Mouse (Mus musculus): ENCODE measurements around the gene Cd81. TPM values are rescaled to one million over a fixed set of nuclear protein-coding genes. Genes with fewer than 3 reads are reported as not detected.

Cd81 gene
- polyA plus RNA-seq, 1 experiment from 2014 or later, result 461 TPM

DNA sequence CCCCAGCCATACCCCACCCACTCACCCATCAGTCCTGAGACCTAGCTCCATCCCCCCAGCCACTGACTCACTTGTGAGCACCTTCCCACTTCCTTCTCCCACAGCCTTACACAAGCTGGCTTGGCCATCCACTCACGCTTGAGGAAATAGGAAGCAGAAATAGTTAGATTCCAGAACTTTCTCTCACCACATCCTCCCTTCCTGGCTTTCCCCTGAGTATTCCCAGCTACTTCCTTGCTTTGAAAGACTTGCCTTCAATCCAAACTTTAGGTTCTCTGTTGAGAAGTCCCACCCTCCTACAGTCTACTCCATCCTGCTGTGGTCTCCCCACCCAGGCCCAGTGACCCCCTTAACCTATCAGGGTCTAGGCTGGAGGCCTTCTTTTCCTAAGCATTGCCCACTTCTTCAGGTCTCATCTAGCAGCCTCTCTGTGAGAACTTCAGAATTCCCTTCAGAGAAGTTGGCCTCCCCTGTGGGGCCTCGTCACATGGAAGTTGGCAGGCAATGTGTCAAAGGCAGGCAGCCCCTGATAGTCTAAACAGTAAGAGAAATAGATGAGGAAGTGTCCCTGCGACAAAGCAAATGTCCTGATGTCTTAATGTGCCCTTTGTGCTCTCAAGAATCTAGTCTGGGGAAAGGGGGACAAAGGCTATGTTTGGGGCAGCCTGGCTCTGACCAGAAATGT is 11.3 kb upstream of the Cd81 start:
- ATAC-seq (ENCODE audit: low read depth), result no peak
- Histone ChIP-seq H3K9me3 (ENCODE audit: control insufficient read depth, low read length) (no peaks in the 10 kb centered on the region), H3K27ac (ENCODE audit: low read depth, low read length) (peak overlapping the region; percentile 34; the same call in 1 of the 2 replicates), H3K4me1 (ENCODE audit: control insufficient read depth, insufficient read depth, low read length) (no peaks in the 10 kb centered on the region), H3K27me3 (ENCODE audit: control insufficient read depth, insufficient read depth, low read length) (no peaks in the 10 kb centered on the region), H3K4me3 (ENCODE audit: low read depth, low read length) (no peak overlapping the region), H3K9ac (replicated peaks; ENCODE audit: low read depth, low read length) (no peak overlapping the region), H3K4me2 (ENCODE audit: low read depth, low read length) (no peak overlapping the region), H3K36me3 (ENCODE audit: control insufficient read depth, insufficient read depth, low read length) (0 out of 2 replicates have a peak, but pooled peaks cover 4% of the 10 kb centered on the region)
- 82% methylated on average over 3 of the region's 3 CpGs for WGBS

DNA sequence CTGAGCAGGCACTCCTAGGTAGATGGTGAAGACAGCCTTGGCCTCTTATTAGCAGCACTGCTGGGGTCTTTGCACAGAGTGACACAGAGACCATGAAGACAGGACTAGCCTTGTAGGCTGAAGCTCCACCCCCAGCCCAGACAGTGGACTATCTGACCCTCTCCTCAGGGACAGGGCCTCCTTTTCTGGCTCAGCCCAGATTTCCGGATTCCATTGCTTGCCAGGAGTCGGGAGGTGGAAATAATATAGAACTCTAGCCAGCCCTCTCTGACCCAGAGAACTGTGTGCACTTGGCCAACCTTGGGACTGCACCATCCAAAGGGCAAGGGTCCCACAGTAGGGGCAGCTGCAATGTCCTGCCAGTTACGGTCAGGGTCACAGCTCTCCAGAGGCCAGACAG is 10.4 kb upstream of the Cd81 start:
- H3K27me3 ChIP-seq (ENCODE audit: control insufficient read depth, insufficient read depth, low read length), result no peaks in the 10 kb centered on the region
- H3K9me3 ChIP-seq (ENCODE audit: control insufficient read depth, low read length), result no peaks in the 10 kb centered on the region
- H3K4me2 ChIP-seq (ENCODE audit: low read depth, low read length), result no peak overlapping the region
- H3K4me1 ChIP-seq (ENCODE audit: control insufficient read depth, insufficient read depth, low read length), result no peaks in the 10 kb centered on the region
- H3K9ac ChIP-seq (replicated peaks; ENCODE audit: low read depth, low read length), result no peak overlapping the region
- 77% methylated on average over 3 of the region's 3 CpGs for WGBS
- no peak for ATAC-seq (ENCODE audit: low read depth)
- H3K4me3 ChIP-seq (ENCODE audit: low read depth, low read length), result no peak overlapping the region
- peak overlapping the region; percentile 34; the same call in 1 of the 2 replicates for H3K27ac ChIP-seq (ENCODE audit: low read depth, low read length)
- H3K36me3 ChIP-seq (ENCODE audit: control insufficient read depth, insufficient read depth, low read length), result 0 out of 2 replicates have a peak, but pooled peaks cover 4% of the 10 kb centered on the region

DNA sequence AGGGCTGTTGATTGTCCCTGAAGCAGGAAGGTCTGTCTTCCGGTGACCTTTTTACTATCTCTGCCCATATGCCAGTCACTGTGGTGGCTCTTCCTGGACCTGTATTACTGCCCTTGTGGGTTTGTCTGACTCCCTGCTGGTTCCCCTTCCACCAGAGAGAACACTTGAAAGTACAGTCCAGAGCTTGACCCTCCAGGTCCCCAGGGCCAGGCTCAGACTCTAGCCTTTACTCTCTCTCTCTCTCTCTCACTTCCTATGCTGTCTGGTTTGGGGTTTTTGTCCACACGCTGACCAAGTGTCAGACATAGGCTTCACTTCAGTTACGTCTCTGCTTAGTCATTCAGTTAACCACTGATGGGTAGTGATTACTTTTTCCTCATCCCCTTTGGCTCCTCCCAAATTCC is 9.6 kb upstream of the Cd81 start:
- 82% methylated on average over 3 of the region's 3 CpGs for WGBS
- Histone ChIP-seq H3K9me3 (ENCODE audit: control insufficient read depth, low read length) (no peaks in the 10 kb centered on the region), H3K36me3 (ENCODE audit: control insufficient read depth, insufficient read depth, low read length) (0 out of 2 replicates have a peak, but pooled peaks cover 4% of the 10 kb centered on the region), H3K4me2 (ENCODE audit: low read depth, low read length) (no peak overlapping the region), H3K4me1 (ENCODE audit: control insufficient read depth, insufficient read depth, low read length) (no peaks in the 10 kb centered on the region), H3K27me3 (ENCODE audit: control insufficient read depth, insufficient read depth, low read length) (no peaks in the 10 kb centered on the region), H3K4me3 (ENCODE audit: low read depth, low read length) (no peak overlapping the region), H3K27ac (ENCODE audit: low read depth, low read length) (no peak overlapping the region), H3K9ac (replicated peaks; ENCODE audit: low read depth, low read length) (no peak overlapping the region)
- ATAC-seq (ENCODE audit: low read depth), result no peak

DNA sequence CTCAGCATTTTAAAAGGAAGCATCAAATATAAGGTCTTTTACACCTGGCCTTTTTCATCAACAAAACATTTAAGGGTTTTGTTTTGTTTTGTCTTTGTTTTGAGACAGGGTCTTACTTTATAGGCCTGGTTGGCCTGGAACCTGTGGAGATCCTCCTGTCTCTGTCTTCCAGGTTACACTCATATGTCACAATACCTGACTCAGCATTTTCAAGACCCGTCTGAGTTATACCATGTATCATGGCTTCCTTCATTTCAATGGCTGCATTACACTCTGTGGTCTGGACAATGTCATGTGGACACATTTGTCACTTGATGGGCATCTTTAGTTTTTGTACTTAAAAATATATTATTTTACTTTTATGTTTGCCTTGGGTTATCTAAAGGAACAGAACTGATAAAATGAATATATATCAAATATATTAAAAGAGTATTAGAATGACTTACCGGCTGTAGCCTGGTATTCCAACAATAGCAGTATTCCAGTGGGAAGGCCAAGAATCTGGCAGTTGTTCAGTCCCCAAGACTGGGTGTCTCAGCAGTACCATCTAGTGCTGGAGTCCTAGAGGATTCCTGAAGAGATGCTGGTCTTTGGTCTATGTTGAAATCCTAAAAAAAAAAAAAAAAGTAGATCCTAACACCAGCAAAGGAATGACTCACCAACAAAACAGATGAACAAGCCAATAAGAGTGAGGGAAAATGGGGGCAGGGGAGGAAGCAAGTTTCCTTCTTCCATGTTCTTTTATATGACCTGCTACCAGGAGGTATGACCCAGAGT is 8.3 kb upstream of the Cd81 start:
- no peak overlapping the region for H3K4me2 ChIP-seq (ENCODE audit: low read depth, low read length)
- no peak for ATAC-seq (ENCODE audit: low read depth)
- WGBS, result 97% methylated on average over 2 of the region's 2 CpGs

DNA sequence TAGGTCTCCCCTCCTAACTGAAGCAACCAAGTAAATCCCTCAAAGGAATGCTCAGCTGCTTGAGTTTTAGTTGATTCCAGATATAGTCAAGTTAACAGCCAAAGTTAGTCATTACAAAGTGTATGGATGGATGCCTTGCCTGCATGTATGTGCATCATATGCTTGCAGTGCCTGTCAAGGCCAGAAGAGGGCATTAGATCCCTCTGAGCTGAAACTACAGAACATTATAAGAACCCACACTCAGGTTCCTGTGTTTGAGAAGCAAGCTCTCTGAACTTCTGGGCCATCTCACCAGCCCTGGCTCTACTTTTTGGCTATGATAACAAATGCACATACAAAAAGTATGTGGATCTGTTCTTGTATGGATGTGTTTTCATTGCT is 7.7 kb upstream of the Cd81 start:
- no peak overlapping the region for H3K27ac ChIP-seq (ENCODE audit: low read depth, low read length)

More for the DNA sequence above, 8.3 kb upstream of the Cd81 start:
- no peak overlapping the region for H3K4me3 ChIP-seq (ENCODE audit: low read depth, low read length)
- no peak overlapping the region for H3K9ac ChIP-seq (replicated peaks; ENCODE audit: low read depth, low read length)
- 0 out of 2 replicates have a peak, but pooled peaks cover 4% of the 10 kb centered on the region for H3K36me3 ChIP-seq (ENCODE audit: control insufficient read depth, insufficient read depth, low read length)
- no peaks in the 10 kb centered on the region for H3K27me3 ChIP-seq (ENCODE audit: control insufficient read depth, insufficient read depth, low read length)
- no peaks in the 10 kb centered on the region for H3K4me1 ChIP-seq (ENCODE audit: control insufficient read depth, insufficient read depth, low read length)
- H3K9me3 ChIP-seq (ENCODE audit: control insufficient read depth, low read length), result no peaks in the 10 kb centered on the region
- H3K27ac ChIP-seq (ENCODE audit: low read depth, low read length), result no peak overlapping the region

GRCm38 (mm10) chr7:143046358-143046757 is 6.2 kb upstream of the Cd81 start:
- H3K27me3 ChIP-seq (ENCODE audit: control insufficient read depth, insufficient read depth, low read length), result no peaks in the 10 kb centered on the region
- no peaks in the 10 kb centered on the region for H3K4me1 ChIP-seq (ENCODE audit: control insufficient read depth, insufficient read depth, low read length)
- H3K4me2 ChIP-seq (ENCODE audit: low read depth, low read length), result no peak overlapping the region
- WGBS, result 83% methylated on average over 7 of the region's 7 CpGs
- H3K27ac ChIP-seq (ENCODE audit: low read depth, low read length), result no peak overlapping the region
- no peak for ATAC-seq (ENCODE audit: low read depth)
- no peaks in the 10 kb centered on the region for H3K9me3 ChIP-seq (ENCODE audit: control insufficient read depth, low read length)
- H3K4me3 ChIP-seq (ENCODE audit: low read depth, low read length), result no peak overlapping the region
- no peak overlapping the region for H3K9ac ChIP-seq (replicated peaks; ENCODE audit: low read depth, low read length)
- H3K36me3 ChIP-seq (ENCODE audit: control insufficient read depth, insufficient read depth, low read length), result no peaks in the 10 kb centered on the region

More for the DNA sequence above, 7.7 kb upstream of the Cd81 start:
- no peak for ATAC-seq (ENCODE audit: low read depth)
- Histone ChIP-seq H3K9ac (replicated peaks; ENCODE audit: low read depth, low read length) (no peak overlapping the region), H3K4me1 (ENCODE audit: control insufficient read depth, insufficient read depth, low read length) (no peaks in the 10 kb centered on the region), H3K27me3 (ENCODE audit: control insufficient read depth, insufficient read depth, low read length) (no peaks in the 10 kb centered on the region), H3K4me2 (ENCODE audit: low read depth, low read length) (no peak overlapping the region), H3K4me3 (ENCODE audit: low read depth, low read length) (no peak overlapping the region), H3K9me3 (ENCODE audit: control insufficient read depth, low read length) (no peaks in the 10 kb centered on the region), H3K36me3 (ENCODE audit: control insufficient read depth, insufficient read depth, low read length) (0 out of 2 replicates have a peak, but pooled peaks cover 4% of the 10 kb centered on the region)

DNA sequence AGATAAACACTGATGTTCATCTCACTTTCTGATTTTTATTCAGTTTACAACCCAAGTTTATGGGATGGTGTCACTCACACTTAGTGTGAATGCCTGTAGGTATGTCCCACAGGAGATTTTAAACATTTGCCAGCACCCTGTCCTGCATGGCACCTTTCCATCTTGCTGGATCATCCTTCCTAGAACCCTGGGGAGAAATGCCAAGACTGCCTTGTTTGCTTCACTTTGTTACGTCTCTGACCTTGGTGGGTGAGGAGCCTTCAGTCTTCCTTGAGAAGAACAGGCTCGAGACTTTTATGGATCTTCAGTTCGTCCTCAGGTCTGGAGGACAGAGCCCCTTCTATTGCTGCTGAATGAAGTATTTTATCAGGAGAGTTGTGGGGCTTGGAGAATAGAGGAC is 3.2 kb upstream of the Cd81 start:
- ATAC-seq (ENCODE audit: low read depth), result no peak
- Histone ChIP-seq H3K9ac (replicated peaks; ENCODE audit: low read depth, low read length) (no peak overlapping the region), H3K36me3 (ENCODE audit: control insufficient read depth, insufficient read depth, low read length) (no peaks in the 10 kb centered on the region), H3K27me3 (ENCODE audit: control insufficient read depth, insufficient read depth, low read length) (no peaks in the 10 kb centered on the region), H3K9me3 (ENCODE audit: control insufficient read depth, low read length) (no peaks in the 10 kb centered on the region), H3K4me3 (ENCODE audit: low read depth, low read length) (no peak overlapping the region), H3K4me1 (ENCODE audit: control insufficient read depth, insufficient read depth, low read length) (peaks cover 6% of the 10 kb centered on the region), H3K4me2 (ENCODE audit: low read depth, low read length) (no peak overlapping the region), H3K27ac (ENCODE audit: low read depth, low read length) (no peak overlapping the region)
- 81% methylated on average over 3 of the region's 3 CpGs for WGBS

DNA sequence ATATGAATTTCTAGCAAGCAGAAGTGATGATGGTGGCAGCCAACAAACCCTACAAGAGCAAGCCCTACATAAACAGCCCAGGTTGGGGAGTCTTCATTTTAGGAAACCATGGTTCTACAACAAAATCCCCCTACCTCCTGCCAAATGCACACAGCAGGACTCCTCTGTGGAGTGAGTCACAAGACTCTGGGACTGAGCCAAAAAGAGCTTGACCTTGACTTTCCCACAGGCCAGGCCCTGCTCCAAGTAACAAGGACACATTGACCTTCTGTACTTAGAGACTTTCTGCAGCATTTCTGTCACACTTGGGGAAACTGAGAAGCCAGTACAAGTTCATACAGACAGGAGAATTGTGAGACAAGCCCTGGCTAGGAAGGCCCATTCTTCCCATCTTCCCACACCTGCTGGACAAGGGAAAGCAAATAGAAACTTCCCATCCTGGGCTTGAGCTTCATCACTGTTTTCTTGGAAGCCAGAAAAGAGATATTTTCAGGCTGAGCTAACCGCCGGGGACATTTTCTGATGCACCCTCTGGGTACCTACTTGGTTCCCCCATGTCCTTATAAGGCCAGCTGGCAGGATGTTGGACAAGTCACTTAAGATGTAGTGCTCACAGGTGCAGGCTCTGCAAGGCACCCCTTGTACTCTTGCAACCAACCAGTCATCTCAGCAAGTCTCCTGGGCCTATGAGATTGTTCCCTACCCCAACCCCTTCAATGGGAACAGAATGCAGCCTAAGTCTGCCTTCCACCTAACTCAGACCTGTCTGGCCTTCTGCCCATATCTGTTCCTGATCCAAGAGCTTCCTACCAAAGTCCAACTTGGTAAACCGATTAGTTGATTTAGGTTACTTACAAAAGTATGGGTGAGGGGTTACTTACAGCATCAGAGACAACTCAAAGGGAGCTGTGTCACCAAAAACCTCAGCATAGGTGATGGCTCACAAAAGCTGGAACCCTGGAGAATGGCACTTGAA is 2.4 kb upstream of the Cd81 start:
- Histone ChIP-seq H3K9ac (replicated peaks; ENCODE audit: low read depth, low read length) (no peak overlapping the region), H3K36me3 (ENCODE audit: control insufficient read depth, insufficient read depth, low read length) (no peaks in the 10 kb centered on the region), H3K9me3 (ENCODE audit: control insufficient read depth, low read length) (no peaks in the 10 kb centered on the region), H3K4me1 (ENCODE audit: control insufficient read depth, insufficient read depth, low read length) (peaks cover 14% of the 10 kb centered on the region), H3K27me3 (ENCODE audit: control insufficient read depth, insufficient read depth, low read length) (no peaks in the 10 kb centered on the region), H3K27ac (ENCODE audit: low read depth, low read length) (no peak overlapping the region), H3K4me3 (ENCODE audit: low read depth, low read length) (no peak overlapping the region), H3K4me2 (ENCODE audit: low read depth, low read length) (no peak overlapping the region)
- WGBS, result 91% methylated on average over 3 of the region's 3 CpGs
- ATAC-seq (ENCODE audit: low read depth), result no peak
